Mouse (Mus musculus): ENCODE data around the gene Junb. TPM values are rescaled to one million over a fixed set of nuclear protein-coding genes. Genes with fewer than 3 reads are reported as not detected.

The Junb gene
- total and polyA plus RNA-seq, 3 experiments = 41.6 to 72.7 TPM; not detected in 1

- no peak for TF ChIP-seq GATA1 (IDR thresholded peaks at IDR 0.05; ENCODE audit: low read depth, low read length)
- no peak for TF ChIP-seq GABPA (IDR thresholded peaks at IDR 0.05; ENCODE audit: low read depth, low read length)
- no peak for TF ChIP-seq MEF2A (IDR thresholded peaks at IDR 0.05; ENCODE audit: extremely low read depth, insufficient replicate concordance, low read depth, low read length, poor library complexity, severe bottlenecking)
- no peak for TF ChIP-seq TAL1 (IDR thresholded peaks at IDR 0.05; ENCODE audit: low read length)
- TF ChIP-seq E2F4 (IDR thresholded peaks at IDR 0.05; ENCODE audit: borderline replicate concordance, low read depth, low read length) = no peak
- no peak for TF ChIP-seq JUND (IDR thresholded peaks at IDR 0.05; ENCODE audit: low read depth, low read length)
- no peak for TF ChIP-seq POLR2A (IDR thresholded peaks at IDR 0.05; ENCODE audit: control insufficient read depth in 1 of 2, insufficient read depth in 1 of 2, low read depth in 1 of 2, low read length in 2 of 2, poor library complexity in 1 of 2)
- no peak for TF ChIP-seq USF2 (IDR thresholded peaks at IDR 0.05; ENCODE audit: borderline replicate concordance in 1 of 2, insufficient read depth in 1 of 2, low read depth in 1 of 2, low read length in 2 of 2)
- no peak for TF ChIP-seq TBP (IDR thresholded peaks at IDR 0.05; ENCODE audit: low read depth, low read length)
- TF ChIP-seq CHD1 (IDR thresholded peaks at IDR 0.05; ENCODE audit: low read depth, low read length) = no peak
- no peak for TF ChIP-seq POLR2AphosphoS2 (IDR thresholded peaks at IDR 0.05; ENCODE audit: low read length)
- no peak for TF ChIP-seq MAZ (IDR thresholded peaks at IDR 0.05; ENCODE audit: low read depth, low read length)
- TF ChIP-seq ZMIZ1 (IDR thresholded peaks at IDR 0.05; ENCODE audit: low read depth, low read length) = no peak
- no peak for TF ChIP-seq ZC3H11A (IDR thresholded peaks at IDR 0.05; ENCODE audit: low read depth, low read length)
- TF ChIP-seq UBTF (IDR thresholded peaks at IDR 0.05; ENCODE audit: borderline replicate concordance, insufficient read depth, low read depth, low read length) = no peak
- no peak overlapping the region for H3K4me3 ChIP-seq (ENCODE audit: control insufficient read depth in 1 of 2, insufficient read depth in 1 of 2, low read depth in 2 of 2, low read length in 2 of 2)
- DNase-seq (ENCODE audit: low read depth, low spot score) = no peak
- no peaks in the 10 kb centered on the region; a peak in 1 of 4 replicates for H3K4me1 ChIP-seq (ENCODE audit: control insufficient read depth in 1 of 2, insufficient read depth in 2 of 2, low read length in 2 of 2)
- no peaks in the 10 kb centered on the region for H3K36me3 ChIP-seq (ENCODE audit: control insufficient read depth in 1 of 2, insufficient read depth in 2 of 2, low read length in 2 of 2)
- no peaks in the 10 kb centered on the region for H3K79me2 ChIP-seq (ENCODE audit: control insufficient read depth, insufficient read depth, low read length, poor library complexity)
- H3K9me3 ChIP-seq (replicated peaks; ENCODE audit: insufficient read depth, low read length) = no peaks in the 10 kb centered on the region
- peaks cover 0 to 4% of the 10 kb centered on the region in 2 experiments for H3K27me3 ChIP-seq (ENCODE audit: control insufficient read depth in 1 of 2, insufficient read depth in 2 of 2, low read length in 2 of 2)
- no peak overlapping the region for H3K9ac ChIP-seq (ENCODE audit: control insufficient read depth, low read depth, low read length, poor library complexity, severe bottlenecking)
- no peak overlapping the region for H3K27ac ChIP-seq (ENCODE audit: control insufficient read depth, low read depth, low read length)
Observed at GRCm38 (mm10) chr8:84943699-84944098, 34.8 kb downstream of the Junb start.

- Histone ChIP-seq H3K9me3 (replicated peaks; ENCODE audit: insufficient read depth, low read length) (no peaks in the 10 kb centered on the region), H3K4me3 (ENCODE audit: control insufficient read depth in 1 of 2, insufficient read depth in 1 of 2, low read depth in 2 of 2, low read length in 2 of 2) (no peak overlapping the region), H3K27me3 (ENCODE audit: control insufficient read depth in 1 of 2, insufficient read depth in 2 of 2, low read length in 2 of 2) (no peaks in the 10 kb centered on the region), H3K36me3 (ENCODE audit: control insufficient read depth in 1 of 2, insufficient read depth in 2 of 2, low read length in 2 of 2) (peaks cover 0 to 13% of the 10 kb centered on the region in 2 experiments; a peak in 2 of 4 replicates), H3K4me1 (ENCODE audit: control insufficient read depth in 1 of 2, insufficient read depth in 2 of 2, low read length in 2 of 2) (peaks cover 0 to 26% of the 10 kb centered on the region in 2 experiments; a peak in 3 of 4 replicates), H3K27ac (ENCODE audit: control insufficient read depth, low read depth, low read length) (no peak overlapping the region), H3K79me2 (ENCODE audit: control insufficient read depth, insufficient read depth, low read length, poor library complexity) (no peaks in the 10 kb centered on the region), H3K9ac (ENCODE audit: control insufficient read depth, low read depth, low read length, poor library complexity, severe bottlenecking) (no peak overlapping the region)
- peak; percentile 72 for DNase-seq (ENCODE audit: low read depth, low spot score)
- TF ChIP-seq GATA1 (IDR thresholded peaks at IDR 0.05; ENCODE audit: low read depth, low read length) (0 out of 2 replicates have a peak, but pooled peaks have one; percentile 16), ZNF384 (IDR thresholded peaks at IDR 0.05; ENCODE audit: low read depth, low read length) (peak; percentile 80), HCFC1 (IDR thresholded peaks at IDR 0.05; ENCODE audit: low read depth, low read length) (no peak), JUND (IDR thresholded peaks at IDR 0.05; ENCODE audit: low read depth, low read length) (peak; percentile 87)
Observed at GRCm38 (mm10) chr8:84937620-84938485, 40.7 kb downstream of the Junb start.
